Mouse (Mus musculus): Measurements from ENCODE around the gene Cadps. TPM values are rescaled to one million over a fixed set of nuclear protein-coding genes. Genes with fewer than 3 reads are reported as not detected.
A peak's percentile ranks its signal among the peaks of the same experiment; 100 is the strongest.

The Cadps gene
- polyA plus RNA-seq, 1 experiment from 2014 or later = 12.6 TPM

GRCm38 (mm10) chr14:12637121-12637754 is 185.6 kb downstream of the Cadps start:
- no peaks in the 10 kb centered on the region for H3K9me3 ChIP-seq (ENCODE audit: control insufficient read depth, low read length)
- H3K4me2 ChIP-seq = no peak overlapping the region
- no peak overlapping the region for H3K4me3 ChIP-seq (ENCODE audit: low read depth, low read length)
- H3K9ac ChIP-seq (ENCODE audit: low read length) = no peak overlapping the region
- no peaks in the 10 kb centered on the region for H3K27me3 ChIP-seq (ENCODE audit: control insufficient read depth, insufficient read depth, low read length)
- WGBS = 85% methylated on average over 7 of the region's 7 CpGs
- DNase-seq (ENCODE audit: low spot score, missing footprints) (no peak), ATAC-seq (ENCODE audit: low FRiP score) (peak; percentile 55; the same call in 1 of the 2 replicates)
- no peaks in the 10 kb centered on the region for H3K36me3 ChIP-seq (ENCODE audit: control insufficient read depth, insufficient read depth, low read length)
- no peak overlapping the region for H3K27ac ChIP-seq (ENCODE audit: low read depth, low read length)
- H3K4me1 ChIP-seq (ENCODE audit: control insufficient read depth, insufficient read depth, low read length) = no peaks in the 10 kb centered on the region

GRCm38 (mm10) chr14:12624256-12625130 is 198.4 kb downstream of the Cadps start:
- no peak for ATAC-seq (ENCODE audit: low FRiP score)
- WGBS = 81% methylated on average over 11 of the region's 11 CpGs
- no peak overlapping the region for H3K4me3 ChIP-seq (ENCODE audit: low read depth, low read length)
- no peaks in the 10 kb centered on the region for H3K4me1 ChIP-seq (ENCODE audit: control insufficient read depth, insufficient read depth, low read length)
- no peaks in the 10 kb centered on the region for H3K36me3 ChIP-seq (ENCODE audit: control insufficient read depth, insufficient read depth, low read length)
- H3K27me3 ChIP-seq (ENCODE audit: control insufficient read depth, insufficient read depth, low read length) = no peaks in the 10 kb centered on the region
- no peaks in the 10 kb centered on the region for H3K9me3 ChIP-seq (ENCODE audit: control insufficient read depth, low read length)
- no peak for DNase-seq (ENCODE audit: low spot score, missing footprints)
- H3K27ac ChIP-seq (ENCODE audit: low read depth, low read length) = no peak overlapping the region
- no peak overlapping the region for H3K9ac ChIP-seq (ENCODE audit: low read length)
- H3K4me2 ChIP-seq = no peak overlapping the region

- no peak for ATAC-seq (ENCODE audit: low FRiP score)
- WGBS = 81% methylated on average over 4 of the region's 4 CpGs
- H3K27ac ChIP-seq (ENCODE audit: low read depth, low read length) = no peak overlapping the region
- no peak overlapping the region for H3K4me3 ChIP-seq (ENCODE audit: low read depth, low read length)
- no peaks in the 10 kb centered on the region for H3K36me3 ChIP-seq (ENCODE audit: control insufficient read depth, insufficient read depth, low read length)
- H3K4me2 ChIP-seq = no peak overlapping the region
- H3K9ac ChIP-seq (ENCODE audit: low read length) = no peak overlapping the region
- no peak for DNase-seq (ENCODE audit: low spot score, missing footprints)
- no peaks in the 10 kb centered on the region for H3K9me3 ChIP-seq (ENCODE audit: control insufficient read depth, low read length)
- no peaks in the 10 kb centered on the region for H3K27me3 ChIP-seq (ENCODE audit: control insufficient read depth, insufficient read depth, low read length)
- no peaks in the 10 kb centered on the region for H3K4me1 ChIP-seq (ENCODE audit: control insufficient read depth, insufficient read depth, low read length)
Observed at GRCm38 (mm10) chr14:12607025-12607424, 215.9 kb downstream of the Cadps start.

GRCm38 (mm10) chr14:12606202-12606601 is 216.7 kb downstream of the Cadps start:
- no peaks in the 10 kb centered on the region for H3K27me3 ChIP-seq (ENCODE audit: control insufficient read depth, insufficient read depth, low read length)
- no peak overlapping the region for H3K27ac ChIP-seq (ENCODE audit: low read depth, low read length)
- H3K4me3 ChIP-seq (ENCODE audit: low read depth, low read length) = no peak overlapping the region
- WGBS = 88% methylated on average over 4 of the region's 4 CpGs
- no peaks in the 10 kb centered on the region for H3K36me3 ChIP-seq (ENCODE audit: control insufficient read depth, insufficient read depth, low read length)
- DNase-seq (ENCODE audit: low spot score, missing footprints) (peak; percentile 66), ATAC-seq (ENCODE audit: low FRiP score) (no peak)
- no peak overlapping the region for H3K4me2 ChIP-seq
- no peaks in the 10 kb centered on the region for H3K9me3 ChIP-seq (ENCODE audit: control insufficient read depth, low read length)
- H3K9ac ChIP-seq (ENCODE audit: low read length) = no peak overlapping the region
- no peaks in the 10 kb centered on the region for H3K4me1 ChIP-seq (ENCODE audit: control insufficient read depth, insufficient read depth, low read length)

- no peaks in the 10 kb centered on the region for H3K9me3 ChIP-seq (ENCODE audit: control insufficient read depth, low read length)
- WGBS = 81% methylated on average over 2 of the region's 2 CpGs
- ATAC-seq (ENCODE audit: low FRiP score) (no peak), DNase-seq (ENCODE audit: low spot score, missing footprints) (peak; percentile 78)
- H3K36me3 ChIP-seq (ENCODE audit: control insufficient read depth, insufficient read depth, low read length) = no peaks in the 10 kb centered on the region
- H3K9ac ChIP-seq (ENCODE audit: low read length) = no peak overlapping the region
- H3K4me1 ChIP-seq (ENCODE audit: control insufficient read depth, insufficient read depth, low read length) = no peaks in the 10 kb centered on the region
- no peak overlapping the region for H3K4me3 ChIP-seq (ENCODE audit: low read depth, low read length)
- H3K27ac ChIP-seq (ENCODE audit: low read depth, low read length) = no peak overlapping the region
- no peaks in the 10 kb centered on the region for H3K27me3 ChIP-seq (ENCODE audit: control insufficient read depth, insufficient read depth, low read length)
- H3K4me2 ChIP-seq = no peak overlapping the region
Observed at GRCm38 (mm10) chr14:12602080-12602479, 220.8 kb downstream of the Cadps start.

- WGBS = 52% methylated on average over 4 of the region's 4 CpGs
- Histone ChIP-seq H3K27me3 (ENCODE audit: control insufficient read depth, insufficient read depth, low read length) (no peaks in the 10 kb centered on the region), H3K4me1 (ENCODE audit: control insufficient read depth, insufficient read depth, low read length) (no peaks in the 10 kb centered on the region), H3K4me3 (ENCODE audit: low read depth, low read length) (no peak overlapping the region), H3K27ac (ENCODE audit: low read depth, low read length) (no peak overlapping the region), H3K4me2 (no peak overlapping the region), H3K9ac (ENCODE audit: low read length) (no peak overlapping the region), H3K36me3 (ENCODE audit: control insufficient read depth, insufficient read depth, low read length) (no peaks in the 10 kb centered on the region), H3K9me3 (ENCODE audit: control insufficient read depth, low read length) (no peaks in the 10 kb centered on the region)
- ATAC-seq (ENCODE audit: low FRiP score) = 0 out of 2 replicates have a peak, but pooled peaks have one; percentile 24
- peak; percentile 33 for DNase-seq (ENCODE audit: low spot score, missing footprints)
Observed at GRCm38 (mm10) chr14:12595326-12595725, 227.6 kb downstream of the Cadps start.

- peak; percentile 44 for DNase-seq (ENCODE audit: low spot score, missing footprints)
- Histone ChIP-seq H3K4me1 (ENCODE audit: control insufficient read depth, insufficient read depth, low read length) (no peaks in the 10 kb centered on the region), H3K4me2 (no peak overlapping the region), H3K36me3 (ENCODE audit: control insufficient read depth, insufficient read depth, low read length) (no peaks in the 10 kb centered on the region), H3K9ac (ENCODE audit: low read length) (no peak overlapping the region), H3K4me3 (ENCODE audit: low read depth, low read length) (no peak overlapping the region), H3K27ac (ENCODE audit: low read depth, low read length) (no peak overlapping the region), H3K27me3 (ENCODE audit: control insufficient read depth, insufficient read depth, low read length) (no peaks in the 10 kb centered on the region), H3K9me3 (ENCODE audit: control insufficient read depth, low read length) (no peaks in the 10 kb centered on the region)
- 84% methylated on average over 5 of the region's 5 CpGs for WGBS
- no peak for ATAC-seq (ENCODE audit: low FRiP score)
Observed at GRCm38 (mm10) chr14:12592472-12593075, 230.3 kb downstream of the Cadps start.

- Histone ChIP-seq H3K36me3 (ENCODE audit: control insufficient read depth, insufficient read depth, low read length) (no peaks in the 10 kb centered on the region), H3K27me3 (ENCODE audit: control insufficient read depth, insufficient read depth, low read length) (no peaks in the 10 kb centered on the region), H3K9ac (ENCODE audit: low read length) (no peak overlapping the region), H3K4me2 (no peak overlapping the region), H3K27ac (ENCODE audit: low read depth, low read length) (no peak overlapping the region), H3K9me3 (ENCODE audit: control insufficient read depth, low read length) (no peaks in the 10 kb centered on the region), H3K4me3 (ENCODE audit: low read depth, low read length) (no peak overlapping the region), H3K4me1 (ENCODE audit: control insufficient read depth, insufficient read depth, low read length) (no peaks in the 10 kb centered on the region)
- no peak for DNase-seq (ENCODE audit: low spot score, missing footprints)
- ATAC-seq (ENCODE audit: low FRiP score) = no peak
Observed at GRCm38 (mm10) chr14:12591829-12592228, 231.1 kb downstream of the Cadps start.

GRCm38 (mm10) chr14:12583536-12583935 is 239.3 kb downstream of the Cadps start:
- Histone ChIP-seq H3K9ac (ENCODE audit: low read length) (no peak overlapping the region), H3K4me2 (no peak overlapping the region), H3K27me3 (ENCODE audit: control insufficient read depth, insufficient read depth, low read length) (no peaks in the 10 kb centered on the region), H3K4me3 (ENCODE audit: low read depth, low read length) (no peak overlapping the region), H3K4me1 (ENCODE audit: control insufficient read depth, insufficient read depth, low read length) (no peaks in the 10 kb centered on the region), H3K9me3 (ENCODE audit: control insufficient read depth, low read length) (no peaks in the 10 kb centered on the region), H3K36me3 (ENCODE audit: control insufficient read depth, insufficient read depth, low read length) (no peaks in the 10 kb centered on the region), H3K27ac (ENCODE audit: low read depth, low read length) (no peak overlapping the region)
- ATAC-seq (ENCODE audit: low FRiP score) = no peak
- DNase-seq (ENCODE audit: low spot score, missing footprints) = peak; percentile 45
- WGBS = 84% methylated on average over 5 of the region's 5 CpGs

Measured in midbrain, embryonic 11.5 days (tissue).